9 mouse cellular contexts compared by ENCODE assay signal in the genomic region with DNA sequence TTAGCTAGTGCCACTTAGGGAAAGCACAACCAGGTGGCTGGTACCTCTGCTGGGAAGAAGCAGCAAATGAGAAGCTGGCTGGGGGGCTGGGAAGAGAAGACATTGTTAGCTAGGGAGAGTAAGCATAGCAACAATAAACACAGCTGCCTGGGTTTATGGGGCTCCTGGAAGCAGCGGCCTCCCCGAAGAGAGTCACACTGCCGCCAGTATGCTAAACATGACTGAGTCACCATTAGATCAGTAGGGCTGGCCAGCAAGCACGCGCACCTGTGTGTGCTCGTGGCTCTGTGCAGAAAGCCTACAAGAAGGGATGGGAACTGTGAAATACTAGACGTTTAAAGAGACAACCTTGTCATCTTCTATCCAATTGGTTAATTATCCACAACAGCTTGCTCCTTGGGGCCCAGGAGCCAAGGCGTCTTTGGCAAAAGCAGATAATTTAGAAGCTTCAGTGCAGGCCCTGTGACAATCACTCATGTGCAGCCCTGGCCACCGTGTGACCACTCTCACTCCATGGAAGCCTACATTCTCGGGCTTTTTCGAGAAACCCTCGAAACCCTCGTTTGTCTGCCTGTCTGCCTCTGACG. TPM values are rescaled to one million over a fixed set of nuclear protein-coding genes. Genes with fewer than 3 reads are reported as not detected.
DNase-seq lines count a peak whose midpoint lies in the region; ATAC-seq lines count a peak whose summit lies in the region.
"Had no signal": no experiment of that assay in that cellular context is flagged by ENCODE, and none has a peak within 500 bp of the region (broad histone marks: within the 10 kb centered on the region; RNA-seq: fewer than 3 reads in every experiment).

No protein-coding gene starts in this region.

- peak overlapping the region; percentile 12; the same call in 1 of the 2 replicates for H3K27ac ChIP-seq in hindbrain, embryonic 10.5 days
- no peak overlapping the region for H3K27ac ChIP-seq in hindbrain, embryonic 11.5 days (ENCODE audit: low read depth, low read length)
- peak overlapping the region; percentile 40; the same call in 1 of the 2 replicates for H3K27ac ChIP-seq in intestine, embryonic 16.5 days (ENCODE audit: low read length)

- H3K4me2 ChIP-seq in hindbrain, embryonic 11.5 days (replicated peaks; ENCODE audit: low read depth, low read length): no peak overlapping the region
- no peak overlapping the region for H3K4me2 ChIP-seq in intestine, embryonic 16.5 days (ENCODE audit: low read depth, low read length)

- no peak overlapping the region for H3K4me3 ChIP-seq in hindbrain, embryonic 10.5 days
- no peak overlapping the region for H3K4me3 ChIP-seq in hindbrain, embryonic 11.5 days (ENCODE audit: low read depth, low read length)
- H3K4me3 ChIP-seq in intestine, embryonic 16.5 days (ENCODE audit: low read length): no peak overlapping the region

- H3K9me3 ChIP-seq in hindbrain, embryonic 10.5 days: no peaks in the 10 kb centered on the region
- H3K9me3 ChIP-seq in hindbrain, embryonic 11.5 days (ENCODE audit: control insufficient read depth, low read length): no peaks in the 10 kb centered on the region
- no peaks in the 10 kb centered on the region for H3K9me3 ChIP-seq in intestine, embryonic 16.5 days (ENCODE audit: control insufficient read depth, low read length)

- WGBS in hindbrain, embryonic 10.5 days: 66% methylated on average over 14 of the region's 14 CpGs
- 62% methylated on average over 14 of the region's 14 CpGs for WGBS in hindbrain, embryonic 11.5 days
- WGBS in intestine, embryonic 16.5 days: 35% methylated on average over 14 of the region's 14 CpGs

- no peak overlapping the region for H3K9ac ChIP-seq in hindbrain, embryonic 11.5 days (ENCODE audit: low read depth, low read length)
- H3K9ac ChIP-seq in intestine, embryonic 16.5 days (ENCODE audit: low read depth, low read length): 0 out of 2 replicates have a peak overlapping the region, but pooled peaks have one; percentile 13

- no peaks in the 10 kb centered on the region for H3K27me3 ChIP-seq in hindbrain, embryonic 10.5 days (ENCODE audit: insufficient read depth, poor library complexity, severe bottlenecking)
- no peaks in the 10 kb centered on the region for H3K27me3 ChIP-seq in hindbrain, embryonic 11.5 days (ENCODE audit: control insufficient read depth, insufficient read depth, low read length)
- no peaks in the 10 kb centered on the region for H3K27me3 ChIP-seq in intestine, embryonic 16.5 days (replicated peaks; ENCODE audit: control insufficient read depth, insufficient read depth, low read length)

- ATAC-seq in hindbrain, embryonic 11.5 days (ENCODE audit: low FRiP score): no peak
- peak; percentile 61 for ATAC-seq in intestine, embryonic 16.5 days

- DNase-seq in hindbrain, embryonic 10.5 days (ENCODE audit: low spot score): no peak
- no peak for DNase-seq in hindbrain, embryonic 11.5 days (ENCODE audit: low spot score)
- DNase-seq in 3134 (ENCODE audit: extremely low read depth, insufficient read length, low spot score): peak; percentile 71
- DNase-seq in Muller cell, postnatal 12 days (ENCODE audit: inconsistent ontology term): peak; percentile 68
- no peak for DNase-seq in adrenal gland, postnatal 10 days
- no peak for DNase-seq in lung, postnatal 25 days (ENCODE audit: low spot score)
- DNase-seq in cerebellum, postnatal 4 days (ENCODE audit: low spot score in 2 of 2): no peak
- DNase-seq: cerebellum, adult 9-11 months had no signal

- H3K36me3 ChIP-seq in hindbrain, embryonic 10.5 days: no peaks in the 10 kb centered on the region
- H3K36me3 ChIP-seq in hindbrain, embryonic 11.5 days (ENCODE audit: control insufficient read depth, insufficient read depth, low read length): no peaks in the 10 kb centered on the region
- H3K36me3 ChIP-seq in intestine, embryonic 16.5 days (ENCODE audit: control insufficient read depth, insufficient read depth, low read length): no peaks in the 10 kb centered on the region

- H3K4me1 ChIP-seq in hindbrain, embryonic 10.5 days (replicated peaks): peaks cover 42% of the 10 kb centered on the region
- H3K4me1 ChIP-seq in hindbrain, embryonic 11.5 days (replicated peaks; ENCODE audit: control insufficient read depth, insufficient read depth, low read length): peaks cover 2% of the 10 kb centered on the region
- H3K4me1 ChIP-seq in intestine, embryonic 16.5 days (ENCODE audit: control insufficient read depth, insufficient read depth, low read length): peaks cover 23% of the 10 kb centered on the region

RNA-seq across cellular contexts. Expression of a gene that starts 9.8 kb away (rescaled TPM):
- polyA plus RNA-seq in hindbrain, embryonic 10.5 days (2016; fragmentation: Nextera tagmentation; extraction: Ambion mirVana): 26.0 and 26.7 TPM in 2 replicates
- polyA plus RNA-seq in hindbrain, embryonic 11.5 days (2014; fragmentation: Nextera tagmentation; extraction: Ambion mirVana): 19.9 and 21.3 TPM in 2 replicates
- polyA plus RNA-seq in intestine, embryonic 16.5 days (2015; fragmentation: Nextera tagmentation; extraction: Ambion mirVana): 41.6 and 42.9 TPM in 2 replicates
- 10 to 100 TPM; 51.9 to 66.1 TPM for total RNA-seq in adrenal gland, postnatal 10 days (2021)

Comparison
In these comparisons a context has a peak if more than half of its experiments do, and no peak if none do; other contexts are left out.
1. DNase-seq: peak in 3134 (single experiment) and Muller cell, postnatal 12 days (single experiment); none in hindbrain, embryonic 10.5 days (single experiment), hindbrain, embryonic 11.5 days (single experiment), adrenal gland, postnatal 10 days (single experiment), lung, postnatal 25 days (single experiment) and cerebellum, postnatal 4 days (0 of 2).